ENCODE assay signal across 8 mouse cellular contexts in genomic region chr7:4623544-4624189, GRCm38 (mm10). TPM values are rescaled to one million over a fixed set of nuclear protein-coding genes. Genes with fewer than 3 reads are reported as not detected.
DNase-seq lines count a peak whose midpoint lies in the region; ATAC-seq and TF ChIP-seq lines count a peak whose summit lies in the region.

No protein-coding gene starts in this region.

- 13% methylated on average over 4 of the region's 4 CpGs for WGBS in forebrain, embryonic 13.5 days
- 25% methylated on average over 4 of the region's 4 CpGs for WGBS in kidney, embryonic 15.5 days

- DNase-seq in adrenal gland, adult 2 months = peak; percentile 67
- DNase-seq in adrenal gland, postnatal 4 days (ENCODE audit: low spot score in 2 of 2) = no peak
- DNase-seq in A20 (ENCODE audit: low read depth, low spot score) = peak; percentile 70
- DNase-seq in brain, embryonic 14.5 days (ENCODE audit: low read depth) = peak; percentile 69
- peak; percentile 77 for DNase-seq in lung, postnatal 36 days
- DNase-seq in spleen, postnatal 14 days (ENCODE audit: low spot score in 2 of 2) = peak; percentile 48 to 64

- ATAC-seq in forebrain, embryonic 13.5 days = peak; percentile 56; the same call in 1 of the 2 replicates
- ATAC-seq in kidney, embryonic 15.5 days (replicated peaks; ENCODE audit: low FRiP score) = peak; percentile 44; the same call in 1 of the 2 replicates

- TF ChIP-seq POLR2A in brain, embryonic 14.5 days (IDR thresholded peaks at IDR 0.05; ENCODE audit: borderline replicate concordance, extremely low read depth, insufficient read depth, insufficient read length, poor library complexity, severe bottlenecking) = no peak

- peaks cover 8% of the 10 kb centered on the region for H3K36me3 ChIP-seq in forebrain, embryonic 13.5 days (ENCODE audit: poor library complexity, severe bottlenecking)
- H3K36me3 ChIP-seq in kidney, embryonic 15.5 days = peaks cover 7% of the 10 kb centered on the region

- peak; percentile 56; the same call in 1 of the 2 replicates for TF ChIP-seq CTCF in brain, embryonic 14.5 days (IDR thresholded peaks at IDR 0.05; ENCODE audit: borderline replicate concordance, extremely low read depth, insufficient read depth, insufficient read length)

- no peak overlapping the region for H3K4me3 ChIP-seq in forebrain, embryonic 13.5 days
- no peak overlapping the region for H3K4me3 ChIP-seq in kidney, embryonic 15.5 days (replicated peaks)

- no peaks in the 10 kb centered on the region for H3K27me3 ChIP-seq in forebrain, embryonic 13.5 days
- no peaks in the 10 kb centered on the region for H3K27me3 ChIP-seq in kidney, embryonic 15.5 days

- H3K9ac ChIP-seq in forebrain, embryonic 13.5 days = no peak overlapping the region
- H3K9ac ChIP-seq in kidney, embryonic 15.5 days = no peak overlapping the region

- H3K4me1 ChIP-seq in forebrain, embryonic 13.5 days = no peaks in the 10 kb centered on the region
- H3K4me1 ChIP-seq in kidney, embryonic 15.5 days = peaks cover 4% of the 10 kb centered on the region; the same call in 1 of the 2 replicates

- no peaks in the 10 kb centered on the region for H3K9me3 ChIP-seq in forebrain, embryonic 13.5 days (replicated peaks)
- H3K9me3 ChIP-seq in kidney, embryonic 15.5 days (replicated peaks) = no peaks in the 10 kb centered on the region

- H3K27ac ChIP-seq in forebrain, embryonic 13.5 days = no peak overlapping the region
- no peak overlapping the region for H3K27ac ChIP-seq in kidney, embryonic 15.5 days

- no peak overlapping the region for H3K4me2 ChIP-seq in forebrain, embryonic 13.5 days
- H3K4me2 ChIP-seq in kidney, embryonic 15.5 days = no peak overlapping the region

RNA-seq across cellular contexts. Expression of gene Tmem86b, which starts 7.6 kb away (rescaled TPM):
- total RNA-seq in adrenal gland, adult 2 months (2021) = 1 to 10 TPM; 5.2 to 7.4 TPM
- 11.6 and 17.8 TPM in 2 replicates for polyA plus RNA-seq in adrenal gland, adult 2 months (2012; rRNA removed)
- total RNA-seq in adrenal gland, postnatal 4 days (2021) = 10 to 100 TPM; 12.8 to 16.6 TPM
- polyA plus RNA-seq in brain, embryonic 14.5 days (2012; rRNA removed) = 55.9 and 89.5 TPM in 2 replicates
- polyA plus RNA-seq in forebrain, embryonic 13.5 days (2015; fragmentation: Nextera tagmentation; extraction: Ambion mirVana) = 2.9 and 3.3 TPM in 2 replicates
- polyA plus RNA-seq in kidney, embryonic 15.5 days (2015; fragmentation: Nextera tagmentation; extraction: Ambion mirVana) = 1.5 and 1.6 TPM in 2 replicates

RNA-seq across cellular contexts. Expression of gene Ptprh, which starts 19.8 kb away (rescaled TPM):
- total RNA-seq in adrenal gland, adult 2 months (2021) = not detected
- polyA plus RNA-seq in adrenal gland, adult 2 months (2012; rRNA removed) = not detected in 2 replicates
- total RNA-seq in adrenal gland, postnatal 4 days (2021) = under 1 TPM in 1 of 2 experiments, not detected in 1; 0.23 TPM
- 0.87 and 1.5 TPM in 2 replicates for polyA plus RNA-seq in brain, embryonic 14.5 days (2012; rRNA removed)
- 0.09 and 0.13 TPM in 2 replicates for polyA plus RNA-seq in forebrain, embryonic 13.5 days (2015; fragmentation: Nextera tagmentation; extraction: Ambion mirVana)
- 0.08 TPM in 1 of 2 replicates, not detected in the other for polyA plus RNA-seq in kidney, embryonic 15.5 days (2015; fragmentation: Nextera tagmentation; extraction: Ambion mirVana)

RNA-seq across cellular contexts. Expression of gene Ppp6r1, which starts 35.2 kb away (rescaled TPM):
- 10 to 100 TPM; 81.8 to 92.3 TPM for total RNA-seq in adrenal gland, adult 2 months (2021)
- 114 and 134 TPM in 2 replicates for polyA plus RNA-seq in adrenal gland, adult 2 months (2012; rRNA removed)
- 100 to 1,000 TPM in 1 of 2 experiments, 10 to 100 TPM in 1; 98.4 to 103 TPM for total RNA-seq in adrenal gland, postnatal 4 days (2021)
- 115 and 130 TPM in 2 replicates for polyA plus RNA-seq in brain, embryonic 14.5 days (2012; rRNA removed)
- polyA plus RNA-seq in forebrain, embryonic 13.5 days (2015; fragmentation: Nextera tagmentation; extraction: Ambion mirVana) = 7.8 and 8.1 TPM in 2 replicates
- polyA plus RNA-seq in kidney, embryonic 15.5 days (2015; fragmentation: Nextera tagmentation; extraction: Ambion mirVana) = 7.4 and 7.8 TPM in 2 replicates

Comparison
In these comparisons a context has a peak if more than half of its experiments do, and no peak if none do; other contexts are left out.
1. DNase-seq: peak in adrenal gland, adult 2 months (single experiment), A20 (single experiment), brain, embryonic 14.5 days (single experiment), lung, postnatal 36 days (single experiment) and spleen, postnatal 14 days (2 of 2); none in adrenal gland, postnatal 4 days (0 of 2).
2. RNA of gene Ppp6r1, which starts 35.2 kb away (polyA plus RNA-seq): 114 to 134 TPM in adrenal gland, adult 2 months and 115 to 130 TPM in brain, embryonic 14.5 days; 7.4 to 7.8 TPM in kidney, embryonic 15.5 days and 7.8 to 8.1 TPM in forebrain, embryonic 13.5 days; every median in the first group is over 10 times any median in the second.